Mouse (Mus musculus): ENCODE measurements around the gene Pgap2.

Gene Pgap2

DNA sequence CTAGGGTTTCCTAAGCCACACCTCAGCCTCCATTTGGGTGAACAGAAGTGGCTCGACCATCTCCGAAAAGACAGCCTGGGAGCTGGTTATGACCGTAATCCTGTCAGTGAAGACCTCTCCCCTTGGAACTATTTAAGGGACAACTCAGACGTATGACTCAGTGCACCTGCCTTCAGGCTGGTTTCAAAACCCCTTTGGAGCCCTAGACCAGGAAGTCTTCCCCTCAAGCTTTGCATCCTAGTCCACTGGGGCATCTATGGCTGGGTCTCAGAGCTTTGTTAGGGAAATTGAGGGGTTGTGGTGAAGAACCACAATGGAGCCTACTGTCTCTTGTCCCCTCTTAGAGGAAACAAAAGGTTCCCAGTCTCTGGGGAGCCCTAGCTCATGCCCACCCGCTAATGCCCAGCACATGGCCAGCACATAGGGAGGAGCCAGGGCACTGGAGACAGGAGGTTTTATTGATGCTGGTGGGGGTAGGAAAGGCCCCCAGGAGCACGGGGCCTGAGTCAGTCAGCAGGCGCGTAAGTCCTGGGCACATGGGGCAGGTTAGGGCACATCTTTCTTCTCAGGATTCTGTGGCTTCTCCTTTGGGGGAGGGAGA, 28.8 kb downstream of the Pgap2 start:
- ATAC-seq (ENCODE audit: insufficient number of reproducible peaks, low FRiP score, low TSS enrichment), result no peak

DNA sequence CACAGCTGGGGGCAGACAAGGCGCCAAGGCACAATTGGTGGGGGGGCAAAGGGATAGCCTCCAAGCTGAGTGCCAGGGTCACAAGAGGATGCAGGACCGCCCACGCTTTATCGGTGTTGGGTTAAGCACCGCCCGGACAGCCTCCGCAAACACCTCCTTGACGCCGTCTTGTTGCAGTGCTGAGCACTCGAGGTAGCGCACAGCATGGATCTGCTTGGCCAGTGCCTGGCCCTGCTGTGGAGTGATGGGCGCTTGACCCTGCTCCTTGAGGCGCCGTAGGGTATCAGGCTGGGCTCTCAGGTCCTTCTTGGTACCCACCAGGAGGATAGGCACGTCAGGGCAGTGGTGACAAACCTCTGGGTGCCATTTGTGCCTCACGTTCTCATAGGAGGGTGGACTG, 29.6 kb downstream of the Pgap2 start:
- ATAC-seq (ENCODE audit: insufficient number of reproducible peaks, low FRiP score, low TSS enrichment), result no peak

DNA sequence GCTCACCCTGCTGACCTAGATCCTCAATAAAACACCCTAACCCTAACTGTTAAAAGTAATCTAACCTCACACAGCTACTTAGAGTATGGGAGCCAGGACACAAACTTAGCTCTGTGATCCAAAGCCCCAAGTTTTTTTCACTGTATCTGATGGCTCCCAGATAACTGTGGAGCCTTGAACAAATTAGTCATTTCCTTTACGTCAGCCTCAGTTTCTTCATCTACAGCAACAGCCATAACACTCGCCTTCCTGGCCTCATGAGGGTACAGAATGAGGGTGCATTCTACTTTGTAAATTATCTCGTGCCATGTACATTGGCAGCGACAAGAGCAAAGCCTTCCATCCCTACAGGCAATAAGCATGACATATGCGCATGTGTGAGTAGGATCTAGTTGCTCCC, 32.4 kb downstream of the Pgap2 start:
- no peak for ATAC-seq (ENCODE audit: insufficient number of reproducible peaks, low FRiP score, low TSS enrichment)

- ATAC-seq (ENCODE audit: insufficient number of reproducible peaks, low FRiP score, low TSS enrichment), result no peak
Observed at GRCm38 (mm10) chr7:102242917-102243316, 32.9 kb downstream of the Pgap2 start.

GRCm38 (mm10) chr7:102243870-102244269, 33.9 kb downstream of the Pgap2 start:
- no peak for ATAC-seq (ENCODE audit: insufficient number of reproducible peaks, low FRiP score, low TSS enrichment)

DNA sequence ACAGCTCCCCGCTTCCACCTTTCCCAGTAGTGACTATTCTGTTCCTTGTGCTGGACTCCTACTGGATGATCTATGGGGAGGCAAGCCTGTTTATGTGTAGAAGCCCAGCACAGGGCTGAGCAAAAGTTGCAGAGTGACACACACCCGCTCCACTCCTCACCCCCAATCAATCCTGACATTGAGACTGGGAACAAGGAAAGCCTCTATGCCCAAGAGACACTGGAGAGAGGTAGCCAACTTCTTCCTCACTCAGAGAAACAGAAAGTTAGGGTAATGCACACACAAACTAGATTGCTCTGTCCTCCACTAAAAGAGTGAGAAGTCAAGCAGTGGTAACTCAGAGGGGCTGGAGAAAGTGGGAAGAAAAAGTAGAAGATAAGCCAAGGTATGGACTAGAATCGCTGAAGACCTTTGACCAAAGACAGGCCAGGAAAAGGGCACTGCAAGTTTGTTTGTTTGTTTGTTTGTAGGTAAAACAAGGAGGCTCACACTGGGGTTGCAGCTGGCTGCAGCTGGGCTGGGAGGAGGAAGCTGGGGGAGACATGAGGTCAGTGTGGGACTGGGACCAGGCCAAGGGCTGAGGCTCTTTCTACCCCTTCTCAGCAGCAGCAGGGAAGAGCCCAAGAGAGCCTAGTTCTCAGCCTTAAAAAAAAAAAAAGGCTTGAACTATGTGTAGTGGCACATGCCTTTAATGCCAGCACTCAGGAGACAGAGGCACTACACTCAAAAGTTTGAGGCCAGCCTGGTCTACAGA, 35.0 kb downstream of the Pgap2 start:
- no peak for ATAC-seq (ENCODE audit: insufficient number of reproducible peaks, low FRiP score, low TSS enrichment)

- no peak for ATAC-seq (ENCODE audit: insufficient number of reproducible peaks, low FRiP score, low TSS enrichment)
Observed at GRCm38 (mm10) chr7:102245775-102246174, 35.8 kb downstream of the Pgap2 start.

- ATAC-seq (ENCODE audit: insufficient number of reproducible peaks, low FRiP score, low TSS enrichment), result no peak
Observed at GRCm38 (mm10) chr7:102246265-102246664, 36.3 kb downstream of the Pgap2 start.

DNA sequence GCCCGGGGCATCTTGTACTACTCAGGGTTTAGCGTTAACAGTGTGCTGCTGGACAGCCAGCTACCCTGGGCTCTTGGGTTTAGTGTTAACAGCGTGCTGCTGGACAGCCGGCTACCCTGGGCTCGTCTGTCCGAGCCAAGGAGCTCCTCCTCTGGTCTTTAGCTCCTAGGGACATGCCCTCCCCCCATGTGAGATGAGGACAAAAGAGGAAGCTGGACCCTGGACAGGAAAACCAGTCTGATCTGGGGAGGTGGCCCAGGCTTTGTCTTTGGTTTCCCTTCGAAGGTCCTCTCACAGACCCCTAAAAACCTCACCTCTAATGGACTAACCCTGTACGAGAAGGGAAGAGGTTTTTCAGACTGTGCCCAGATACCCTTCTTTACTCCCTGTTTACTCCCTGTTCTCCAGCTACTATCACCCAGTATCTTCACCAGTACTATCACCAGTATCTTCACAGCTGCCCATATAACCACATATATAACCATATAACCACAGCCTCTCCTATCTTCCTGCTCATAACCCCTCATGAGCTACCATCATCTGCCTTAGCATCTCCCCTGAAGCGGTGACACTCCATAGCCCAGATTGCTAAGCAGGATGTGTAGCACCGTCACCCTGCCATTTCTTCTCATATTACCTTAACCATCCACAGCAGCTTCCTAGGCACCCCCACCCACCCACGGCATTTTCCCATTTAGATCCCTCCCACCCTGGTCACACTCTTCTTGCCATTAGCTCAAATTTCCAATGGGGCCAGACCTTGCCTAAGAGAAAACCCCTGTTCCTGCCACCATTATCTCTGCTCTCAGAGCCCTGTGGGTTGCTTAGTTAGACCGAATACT, 37.2 kb downstream of the Pgap2 start:
- no peak for ATAC-seq (ENCODE audit: insufficient number of reproducible peaks, low FRiP score, low TSS enrichment)

- no peak for ATAC-seq (ENCODE audit: insufficient number of reproducible peaks, low FRiP score, low TSS enrichment)
Observed at GRCm38 (mm10) chr7:102248691-102249404, 38.8 kb downstream of the Pgap2 start.

GRCm38 (mm10) chr7:102249531-102249895, 39.5 kb downstream of the Pgap2 start:
- 0 out of 2 replicates have a peak, but pooled peaks have one; percentile 10 for ATAC-seq (ENCODE audit: insufficient number of reproducible peaks, low FRiP score, low TSS enrichment)

GRCm38 (mm10) chr7:102249896-102250630, 40.1 kb downstream of the Pgap2 start:
- ATAC-seq (ENCODE audit: insufficient number of reproducible peaks, low FRiP score, low TSS enrichment), result peak; percentile 56

DNA sequence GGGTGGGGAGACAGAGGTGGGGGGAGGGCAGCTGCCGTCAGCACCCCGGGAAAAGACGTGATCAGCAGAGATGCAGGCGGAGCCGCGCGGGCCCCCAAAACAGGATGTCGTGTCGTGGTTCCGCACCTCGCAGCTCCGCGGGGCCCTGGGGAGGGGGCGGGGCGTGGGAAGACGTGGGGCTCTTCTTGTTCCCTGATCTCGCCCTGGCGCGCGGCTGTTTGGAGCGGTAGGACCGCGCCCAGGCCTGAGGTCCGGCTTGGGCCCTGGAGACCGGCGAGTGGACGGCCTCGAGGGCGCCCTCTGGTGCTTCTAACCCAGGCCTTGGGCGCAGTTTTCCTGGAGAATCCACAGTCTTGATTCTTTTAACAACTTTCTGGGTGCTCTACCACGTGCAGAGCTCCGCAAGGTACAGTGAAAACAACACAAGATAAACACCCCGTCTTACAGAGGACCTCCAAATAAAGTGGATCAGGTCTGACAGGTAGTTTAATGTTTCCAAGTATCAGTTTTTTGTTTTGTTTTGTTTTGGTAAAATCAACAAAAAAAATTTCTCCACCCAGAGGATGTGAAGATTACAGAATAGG, 40.7 kb downstream of the Pgap2 start:
- peak; percentile 75 for ATAC-seq (ENCODE audit: insufficient number of reproducible peaks, low FRiP score, low TSS enrichment)

DNA sequence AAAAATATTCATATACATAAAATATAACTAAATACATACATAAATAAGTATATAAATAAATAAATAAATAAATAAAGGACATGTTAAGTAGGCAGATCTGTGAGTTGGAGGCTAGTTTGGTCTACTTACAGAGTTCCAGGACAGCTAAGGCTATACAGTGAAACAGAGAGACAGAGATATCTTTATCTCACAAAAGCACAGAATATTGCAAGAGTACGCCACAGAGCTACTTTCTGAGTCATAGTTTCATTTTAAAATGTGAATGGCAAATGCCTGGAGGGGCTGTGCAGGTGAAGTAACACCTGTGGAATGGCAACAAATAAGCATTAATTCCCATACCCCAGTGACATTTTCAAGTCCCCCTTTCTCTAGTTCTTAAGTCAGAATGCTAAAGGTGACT, 43.6 kb downstream of the Pgap2 start:
- no peak for ATAC-seq (ENCODE audit: insufficient number of reproducible peaks, low FRiP score, low TSS enrichment)

DNA sequence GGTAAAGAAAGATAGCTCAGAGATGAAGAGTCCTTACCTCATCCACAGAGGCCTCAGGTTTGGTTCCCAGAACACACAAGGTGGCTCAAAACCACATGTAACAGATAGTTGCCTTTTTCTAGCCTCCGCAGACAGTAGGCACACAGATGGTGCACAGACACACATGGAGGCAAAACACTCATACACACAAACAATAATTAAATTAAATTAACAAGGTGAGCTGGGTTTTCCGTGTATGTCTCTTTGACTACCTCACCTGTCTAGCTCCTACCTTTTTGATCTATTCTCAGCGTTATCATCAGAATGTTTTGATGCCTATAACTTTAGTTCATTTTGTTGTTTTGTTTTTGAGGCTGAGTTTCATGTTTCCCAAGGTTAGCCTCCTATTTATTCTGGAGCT, 45.9 kb downstream of the Pgap2 start, which contains the start of gene Rhog:
Gene Rhog, minus strand, starts transcription at position 101 of the 400 bp plus-strand sequence.
- ATAC-seq (ENCODE audit: insufficient number of reproducible peaks, low FRiP score, low TSS enrichment), result no peak

- ATAC-seq (ENCODE audit: insufficient number of reproducible peaks, low FRiP score, low TSS enrichment), result no peak
Observed at GRCm38 (mm10) chr7:102256636-102257035, 46.6 kb downstream of the Pgap2 start.

GRCm38 (mm10) chr7:102258189-102258588, 48.2 kb downstream of the Pgap2 start:
- ATAC-seq (ENCODE audit: insufficient number of reproducible peaks, low FRiP score, low TSS enrichment), result peak; percentile 40; the same call in 1 of the 2 replicates

GRCm38 (mm10) chr7:102258753-102259152, 48.7 kb downstream of the Pgap2 start:
- no peak for ATAC-seq (ENCODE audit: insufficient number of reproducible peaks, low FRiP score, low TSS enrichment)

DNA sequence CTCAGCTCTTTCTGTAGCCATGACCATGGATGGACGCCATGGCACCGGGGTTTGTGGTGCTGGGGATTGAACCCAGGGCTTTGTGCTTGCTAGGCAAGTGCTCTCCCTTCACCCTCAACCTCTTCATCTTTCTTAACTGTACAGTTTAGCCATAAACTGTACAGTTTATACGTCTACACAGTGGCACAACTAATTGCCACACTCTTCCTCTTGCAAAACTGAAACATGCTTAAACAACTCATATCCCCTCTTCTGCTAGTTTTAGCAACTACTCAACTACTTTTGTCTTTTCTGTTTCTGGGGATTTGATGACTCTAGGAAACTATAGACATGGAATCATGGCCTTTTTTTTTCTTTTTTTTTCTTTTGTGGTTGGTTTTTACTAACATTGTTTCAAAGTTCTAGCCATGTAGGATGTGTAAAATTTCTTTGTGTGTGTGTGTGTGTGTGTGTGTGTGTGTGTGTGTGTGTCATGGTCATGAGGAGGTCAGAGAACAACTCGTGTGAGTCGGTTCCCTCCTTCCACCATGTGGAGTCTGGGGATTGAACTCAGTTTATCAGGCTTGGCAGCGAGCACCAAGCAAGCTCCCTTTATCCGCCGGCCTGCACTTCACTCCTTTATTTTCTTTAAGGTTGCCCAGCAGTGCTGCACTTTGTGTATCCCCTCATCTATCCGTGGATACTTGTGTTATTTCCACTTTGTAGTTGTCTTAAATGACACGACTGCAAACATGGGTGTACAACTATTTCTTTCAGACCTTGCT, 49.9 kb downstream of the Pgap2 start:
- no peak for ATAC-seq (ENCODE audit: insufficient number of reproducible peaks, low FRiP score, low TSS enrichment)
